Mouse (Mus musculus) liver, embryonic 14.5 days (tissue): ENCODE measurements around the gene Henmt1.

Experiments used
- CTCF ChIP-seq: IDR thresholded peaks from 2 replicates; pipeline ENCODE4 v1.5.1; 2016; ENCODE audit warnings: antibody characterized with exemption, low read depth, control low read depth
- EP300 ChIP-seq: IDR thresholded peaks from 2 replicates; pipeline ENCODE4 v1.6.1; 2016; ENCODE audit warnings: antibody characterized with exemption, low read depth

DNA sequence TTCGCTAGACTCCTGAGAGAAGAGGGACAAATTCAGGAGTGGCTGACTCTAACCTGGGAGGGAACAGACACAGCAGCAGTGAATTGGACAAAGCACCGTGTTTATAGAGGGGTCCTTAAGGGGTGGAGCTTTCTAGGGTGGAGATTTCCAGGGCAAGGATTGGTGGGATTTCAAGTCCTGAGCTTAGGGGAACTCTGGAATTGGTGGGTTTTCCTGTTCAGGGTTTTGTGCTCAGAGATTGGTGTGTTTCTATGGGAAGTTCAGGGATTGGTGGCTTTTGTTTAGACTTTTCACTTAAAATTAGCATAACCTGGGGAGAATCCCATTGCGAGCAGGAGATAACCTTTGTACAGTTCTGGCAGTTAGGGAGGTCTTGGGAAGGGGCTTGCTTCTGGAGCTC lies 21.7 kb upstream of the Henmt1 start:
- TF ChIP-seq CTCF (no peak), EP300 (no peak)
